Mouse (Mus musculus) stomach, postnatal 0 days (tissue): ENCODE measurements around the gene Bri3.
A peak's percentile ranks its signal among the peaks of the same experiment; 100 is the strongest.

Experiments
- CTCF ChIP-seq: IDR thresholded peaks from 2 replicates; pipeline ENCODE4 v1.5.1; 2016; ENCODE audit warnings: antibody characterized with exemption, low read depth, mild to moderate bottlenecking, moderate library complexity
- EP300 ChIP-seq: optimal IDR thresholded peaks from 2 replicates; pipeline ENCODE3; 2016; ENCODE audit warnings: antibody characterized with exemption

DNA sequence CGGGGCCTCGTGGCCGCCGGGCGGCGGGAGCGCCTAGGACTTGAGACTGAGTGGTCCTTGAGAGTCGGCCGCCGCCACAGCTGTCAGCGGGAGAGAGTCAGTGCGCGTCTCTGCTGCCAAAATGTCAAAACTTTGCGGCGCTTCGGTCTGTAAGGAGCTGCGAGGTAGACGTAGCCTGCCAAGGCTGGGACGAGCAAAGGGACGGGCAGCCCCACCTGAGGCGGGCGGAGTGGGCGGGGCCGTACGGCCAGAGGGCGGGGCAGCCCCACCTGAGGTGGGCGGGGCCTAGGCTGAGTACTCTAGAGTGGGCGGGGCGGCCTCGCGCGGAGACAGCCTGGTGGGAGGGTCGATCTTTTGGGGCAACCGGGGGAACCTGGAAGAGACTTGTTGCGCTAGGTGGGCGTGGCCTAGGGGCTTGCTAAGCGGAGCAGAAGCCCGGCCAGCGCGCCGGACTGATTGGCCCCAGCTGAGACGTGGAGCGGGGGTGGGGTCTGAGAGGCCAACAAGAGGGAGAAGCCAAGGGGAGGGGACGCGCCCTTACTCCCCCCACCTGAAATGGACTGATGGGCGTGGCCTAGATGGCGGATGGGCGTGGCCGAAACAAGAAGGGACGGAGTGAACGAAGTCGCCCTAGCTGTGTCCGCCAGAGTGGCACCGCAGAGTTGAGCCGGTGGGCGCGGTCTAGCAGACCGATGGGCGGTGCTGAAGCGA, 113.8 kb downstream of the Bri3 start, which contains the start of gene Baiap2l1:
- TF ChIP-seq CTCF (peak; percentile 38; the same call in 1 of the 2 replicates), EP300 (no peak)
